Mouse (Mus musculus) liver, embryonic 14.5 days (tissue): Measurements from ENCODE around the gene Eif4a1.

Experiments used
- CTCF ChIP-seq: IDR thresholded peaks from 2 replicates; pipeline ENCODE4 v1.5.1; 2016; ENCODE audit warnings: antibody characterized with exemption, low read depth, control low read depth
- EP300 ChIP-seq: IDR thresholded peaks from 2 replicates; pipeline ENCODE4 v1.6.1; 2016; ENCODE audit warnings: antibody characterized with exemption, low read depth

- TF ChIP-seq CTCF (no peak), EP300 (no peak)
Measured at GRCm38 (mm10) chr11:69685526-69686148, 13.4 kb upstream of the Eif4a1 start, which contains the start of gene Tnfsf13.
